Mouse (Mus musculus) v-Abl transformed pro-B cells (cell line): Measurements from ENCODE around the gene Anapc15-ps.

Experiments
- in situ Hi-C, 2 experiments: fragments of 400-800 bp; cut with MboI; formaldehyde crosslinking; loops; one replicate each; pipeline ENCODE4 v1.15.1; 2025; ENCODE audit not compliant: unreplicated experiment in 2 of 2

Anapc15-ps gene

DNA sequence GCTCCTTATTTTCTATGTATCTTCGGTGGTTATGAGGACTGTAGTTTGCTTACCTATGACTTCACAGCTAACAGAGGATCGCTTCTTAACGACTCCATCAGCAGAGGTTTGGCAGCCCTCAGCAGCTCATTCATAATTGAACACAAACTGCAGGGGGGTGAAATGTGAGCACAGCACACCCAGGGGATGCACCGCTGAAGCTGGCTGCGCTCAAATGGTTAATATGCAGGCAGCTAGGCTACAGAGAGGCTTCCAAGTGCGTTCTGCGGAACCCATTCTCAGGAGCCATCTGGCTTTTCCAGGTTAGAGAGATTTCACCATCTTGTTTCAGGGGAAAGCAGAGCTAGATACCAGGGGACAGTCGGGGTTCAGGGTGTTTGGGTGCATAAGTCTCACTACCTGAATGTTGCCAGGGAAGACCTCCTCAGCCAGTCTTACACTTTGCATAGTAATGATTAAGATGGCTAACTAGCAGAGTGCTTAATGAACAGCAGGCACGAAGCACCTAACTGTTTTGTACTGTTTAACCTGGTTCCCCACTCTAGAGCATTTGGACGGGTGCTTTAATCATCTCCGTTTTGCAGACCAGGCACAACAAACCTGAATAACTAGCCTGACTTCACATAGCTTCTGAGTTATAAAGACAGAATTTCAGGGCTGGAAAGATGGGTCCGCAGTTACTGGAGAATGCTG, 21.5 kb upstream of the Anapc15-ps start:
- in situ Hi-C loops = no loop called here

- in situ Hi-C loops = no loop called here
These were observed 18.1 kb upstream of the Anapc15-ps start for GRCm38 (mm10) chr10:95691347-95691746.

DNA sequence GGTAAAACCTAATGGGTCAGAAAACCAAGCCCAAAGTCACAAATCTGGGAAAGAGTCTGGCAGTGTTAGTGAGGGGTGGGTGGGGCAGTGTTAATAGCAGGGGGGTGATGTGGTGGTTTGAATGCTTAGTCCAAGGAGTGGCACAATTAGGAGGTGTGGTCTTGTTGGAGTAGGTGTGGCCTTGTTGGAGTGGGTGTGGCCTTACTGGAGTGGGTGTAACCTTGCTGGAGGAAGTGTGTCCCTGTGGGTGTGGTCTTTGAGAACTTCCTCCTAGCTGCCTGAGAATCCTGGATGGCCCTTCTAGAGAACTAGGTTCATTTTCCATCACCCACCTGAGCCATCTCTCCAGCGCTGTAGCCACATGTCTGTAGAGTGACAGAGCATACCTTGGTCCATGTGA, 16.6 kb upstream of the Anapc15-ps start:
- in situ Hi-C loops = no loop called here

DNA sequence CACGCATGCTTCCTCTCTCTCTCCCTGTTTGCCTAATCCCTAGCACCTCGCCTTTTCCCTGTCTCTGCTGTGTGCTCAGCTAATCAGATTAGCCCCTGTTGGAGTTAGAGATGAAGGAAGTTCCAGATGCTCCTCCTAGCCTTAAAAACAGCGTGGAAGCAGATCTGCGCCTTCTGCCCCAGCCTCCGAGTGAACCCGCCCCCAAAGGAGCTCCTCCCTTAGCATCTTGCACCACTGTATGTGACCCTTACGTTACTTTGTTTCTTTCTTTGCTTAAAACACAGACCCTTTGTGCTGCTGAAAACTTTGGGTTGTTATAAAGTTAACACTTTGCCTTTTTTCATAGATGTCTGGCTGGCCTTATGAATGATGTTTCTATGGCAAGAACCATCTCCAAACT, 15.8 kb upstream of the Anapc15-ps start:
- in situ Hi-C loops = no loop called here

DNA sequence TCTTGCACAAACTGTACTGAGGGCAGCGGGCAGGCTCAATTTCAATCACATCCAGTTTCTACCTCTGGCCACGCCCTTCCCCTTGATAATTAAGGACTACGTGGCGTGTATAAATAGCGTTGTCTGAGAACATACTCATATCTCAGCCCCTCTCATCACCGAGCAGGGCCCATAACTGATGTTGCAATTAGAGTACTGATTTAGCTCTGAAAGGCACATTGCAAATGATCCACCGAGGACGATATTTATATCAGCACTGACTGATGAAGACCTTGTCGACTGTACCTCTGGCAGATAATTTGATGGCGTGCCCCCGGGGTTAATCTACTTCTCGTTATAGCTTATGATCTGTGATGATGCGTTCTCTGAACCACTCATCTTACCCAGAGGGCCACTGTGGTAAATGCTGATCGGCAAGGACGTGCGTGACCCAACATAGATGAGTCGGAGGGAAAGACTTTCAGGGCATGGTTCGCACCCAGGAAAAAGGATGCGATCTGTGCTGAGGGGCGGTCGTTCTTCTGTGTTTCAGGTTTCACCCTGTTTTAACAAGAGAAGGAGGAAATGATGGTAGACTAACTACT, 14.4 kb upstream of the Anapc15-ps start:
- in situ Hi-C loops = no loop called here

DNA sequence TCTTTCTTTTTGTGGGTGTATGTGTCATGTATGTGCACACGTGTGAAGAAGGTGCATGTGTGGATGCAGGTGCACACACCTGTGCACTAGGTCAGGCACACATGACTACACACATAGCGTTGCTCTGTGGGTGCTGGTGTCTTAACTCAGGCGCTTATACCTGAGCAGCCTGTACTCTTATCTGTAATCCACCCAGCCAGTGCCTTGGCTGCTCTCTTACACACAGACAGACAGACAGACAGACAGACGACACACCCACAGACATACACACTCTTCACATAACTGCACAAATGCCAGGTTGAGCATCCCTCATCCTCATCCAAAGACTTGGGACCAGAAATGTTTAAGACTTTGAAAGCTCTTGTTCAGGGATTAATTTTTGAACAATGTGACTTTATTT, 12.8 kb upstream of the Anapc15-ps start:
- in situ Hi-C loops = no loop called here

- in situ Hi-C loops = no loop called here
These were observed 11.7 kb upstream of the Anapc15-ps start for GRCm38 (mm10) chr10:95684782-95685555.

DNA sequence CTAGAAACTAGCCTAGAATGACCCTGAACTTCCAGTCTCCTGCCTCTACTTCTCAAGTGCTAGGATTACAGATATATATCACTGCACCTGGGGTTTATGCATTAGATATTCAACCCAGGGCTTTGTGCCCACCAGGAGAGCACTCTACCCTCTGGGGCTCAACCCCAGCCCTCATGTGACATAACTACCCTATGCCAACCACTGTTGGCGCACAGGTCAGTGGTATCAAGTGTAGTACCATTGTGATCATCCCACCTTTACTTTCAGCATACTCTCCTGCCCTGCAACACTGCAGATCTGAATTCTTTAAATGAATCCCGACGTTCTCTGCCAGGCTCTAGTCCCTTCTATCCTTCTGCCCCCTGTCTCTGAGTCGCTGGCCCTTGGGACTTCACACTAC, 11.0 kb upstream of the Anapc15-ps start:
- in situ Hi-C loops = no loop called here

DNA sequence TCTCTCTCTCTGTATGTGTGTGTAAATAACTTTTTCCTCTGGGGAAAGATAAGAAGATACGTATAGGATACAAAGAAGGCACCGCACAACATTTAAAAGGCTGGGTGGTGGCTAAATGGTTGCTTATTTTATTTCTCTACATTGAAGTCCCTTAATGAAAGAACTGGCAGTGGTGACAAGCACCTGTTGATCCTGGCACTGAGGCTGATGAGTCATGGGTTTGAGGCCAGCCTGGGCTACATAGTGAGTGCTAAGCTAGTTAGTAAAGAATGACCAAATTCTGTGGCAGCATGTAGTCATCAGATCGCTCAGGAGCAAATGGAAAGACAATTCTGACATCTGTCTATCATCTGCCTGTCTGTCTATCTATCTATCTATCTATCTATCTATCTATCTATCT, 10.5 kb upstream of the Anapc15-ps start:
- in situ Hi-C loops = no loop called here

DNA sequence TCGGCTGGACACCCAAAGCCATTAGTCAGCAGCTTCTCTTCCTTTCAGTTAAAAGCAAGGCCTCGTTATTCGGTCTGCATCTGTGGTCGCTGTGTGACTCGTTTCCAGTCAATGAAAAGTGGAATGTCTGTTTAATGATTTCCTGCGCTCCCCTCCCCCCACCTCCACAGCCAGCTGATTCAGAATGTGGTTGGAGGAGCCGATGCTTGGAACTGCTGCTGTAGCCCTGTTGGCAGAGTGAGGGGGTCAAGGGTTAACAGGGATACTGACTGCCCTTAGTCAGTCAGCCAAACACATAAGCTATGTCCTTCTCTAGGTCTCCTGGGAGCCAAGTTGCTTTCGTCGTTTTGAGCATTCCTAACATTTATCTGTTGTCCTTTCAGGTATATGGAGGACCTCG, 9.7 kb upstream of the Anapc15-ps start:
- in situ Hi-C loops = no loop called here

DNA sequence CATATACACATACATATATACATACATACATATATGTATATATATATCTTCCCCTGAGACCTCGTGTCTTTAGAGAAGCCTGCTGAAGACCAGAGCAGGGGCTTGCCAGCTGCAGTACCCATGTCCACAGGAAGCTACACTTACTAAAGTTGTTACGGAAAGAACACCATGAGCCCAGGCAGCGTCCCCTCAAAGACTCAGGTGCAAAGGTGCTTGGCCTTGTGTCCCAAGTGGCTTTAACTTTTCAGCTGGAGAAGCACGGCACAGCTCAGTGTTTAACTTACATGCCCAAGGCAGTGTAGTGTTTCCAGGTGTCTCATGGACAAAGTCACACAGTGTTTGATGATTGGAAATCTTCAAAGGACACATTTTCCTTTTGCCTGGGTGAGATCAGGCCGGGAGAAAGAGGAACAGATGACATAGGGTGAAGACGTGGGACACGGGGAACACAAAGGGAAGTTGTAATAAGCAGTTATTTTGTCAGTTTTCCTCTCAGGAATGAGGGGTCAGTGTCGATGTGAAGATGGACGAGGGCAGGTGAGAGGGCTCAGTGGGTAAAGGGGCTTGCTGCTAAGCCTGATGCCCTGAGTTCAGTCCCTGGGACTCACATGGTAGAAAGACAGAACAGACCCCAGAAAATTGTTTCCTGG, 9.0 kb upstream of the Anapc15-ps start:
- in situ Hi-C loops = no loop called here

GRCm38 (mm10) chr10:95681481-95681880, 8.2 kb upstream of the Anapc15-ps start:
- in situ Hi-C loops = no loop called here

DNA sequence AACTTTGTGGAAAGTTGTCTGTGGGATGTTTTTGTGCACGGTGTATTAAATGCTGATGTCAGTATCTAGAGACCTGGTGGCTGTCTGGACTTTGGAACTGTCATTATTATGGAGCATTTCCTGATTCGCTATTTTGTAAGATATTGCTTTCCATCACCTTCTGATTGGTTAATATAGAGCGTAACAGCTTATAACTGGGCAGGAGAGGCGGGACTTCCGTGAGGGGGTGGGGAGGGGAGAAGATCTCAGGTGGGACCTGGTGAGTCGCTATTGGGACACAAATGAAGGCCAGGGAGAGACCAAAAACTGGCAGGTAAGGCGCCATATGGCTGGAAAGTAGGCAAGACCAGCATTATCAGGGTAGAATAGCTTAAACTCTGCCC, 7.8 kb upstream of the Anapc15-ps start:
- in situ Hi-C loops = no loop called here

DNA sequence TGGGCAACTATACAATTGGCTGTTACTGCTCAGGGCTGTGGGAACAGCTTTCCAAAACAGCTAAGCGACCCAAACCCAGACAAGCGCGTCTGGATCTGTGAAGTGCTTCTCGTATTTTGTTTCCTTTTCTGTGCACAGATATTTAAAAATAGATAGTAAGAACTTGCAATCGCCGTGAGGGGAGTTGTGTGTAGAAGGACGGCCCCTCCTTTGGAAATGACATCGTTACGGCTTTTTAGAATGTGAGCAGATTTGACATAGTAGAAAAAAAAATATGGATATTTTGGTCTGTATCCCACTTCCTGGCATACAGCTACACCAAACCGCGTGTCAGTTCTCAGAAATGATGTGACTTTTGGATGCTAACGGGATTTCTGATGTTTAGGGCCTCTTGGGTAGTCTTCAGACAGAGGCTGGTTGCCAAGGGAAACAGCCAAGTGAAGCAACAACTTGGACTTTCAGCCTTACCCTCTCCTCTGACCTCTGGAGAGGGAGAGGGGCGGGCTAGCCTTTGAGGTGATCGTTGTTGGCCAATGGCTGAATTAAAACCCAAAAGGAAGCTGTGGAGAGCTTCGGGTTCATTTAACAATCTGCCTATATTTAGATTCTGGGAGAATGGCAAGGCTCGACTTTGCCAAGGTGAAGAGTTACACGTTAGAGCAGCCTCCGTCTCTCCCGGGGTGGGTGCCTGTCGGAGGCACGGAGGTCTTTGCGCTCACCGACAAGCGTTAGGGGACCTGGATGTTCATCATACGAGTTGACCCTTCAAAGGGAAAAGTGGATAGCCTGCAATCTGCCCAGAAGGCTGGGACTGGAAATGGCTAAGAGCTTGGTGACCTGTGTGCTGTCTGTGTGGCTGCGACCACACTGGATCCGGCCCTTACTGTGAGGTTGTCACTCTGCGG, 7.2 kb upstream of the Anapc15-ps start:
- in situ Hi-C loops = no loop called here

DNA sequence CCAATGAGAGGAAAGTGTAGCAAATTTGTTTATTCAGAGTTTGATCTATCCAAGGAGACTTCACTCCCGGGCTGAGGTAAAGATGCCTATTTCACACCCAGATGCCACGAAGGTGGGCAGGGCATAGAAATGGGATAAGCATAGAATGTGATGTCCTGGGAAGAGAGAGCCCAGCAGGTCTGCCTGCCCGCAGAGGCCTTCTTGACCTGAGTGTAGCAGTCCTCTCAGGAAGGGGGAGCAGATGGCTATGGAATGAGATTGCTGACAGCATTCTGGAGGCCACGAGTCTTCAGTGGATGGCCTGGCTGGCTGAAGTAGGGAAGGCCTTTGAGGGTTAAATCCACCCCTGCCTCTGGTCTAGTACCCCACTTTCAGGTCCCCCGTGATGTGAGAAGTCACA, 5.9 kb upstream of the Anapc15-ps start:
- in situ Hi-C loops = no loop called here

DNA sequence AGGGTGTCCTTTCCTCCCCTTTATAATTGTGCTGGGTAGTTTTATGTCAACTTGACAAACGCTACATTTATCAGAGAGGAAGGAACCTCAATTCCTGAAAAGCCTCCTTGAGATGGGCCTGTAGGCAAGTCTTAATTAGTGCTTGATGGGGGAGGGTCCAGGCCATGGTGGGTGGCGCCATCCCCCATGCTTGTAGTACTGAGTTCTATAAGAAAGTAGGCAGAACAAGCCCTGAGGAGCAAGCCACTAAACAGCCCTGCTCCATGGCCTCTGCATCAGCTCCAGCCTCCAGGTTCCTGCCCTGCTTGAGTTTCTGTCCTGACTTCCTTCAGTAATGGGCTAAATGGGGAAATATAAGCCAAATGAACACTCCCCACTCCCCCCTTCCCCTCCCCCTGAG, 5.4 kb upstream of the Anapc15-ps start:
- in situ Hi-C loops = no loop called here

- in situ Hi-C loops = no loop called here
These were observed 5.0 kb upstream of the Anapc15-ps start for GRCm38 (mm10) chr10:95678241-95678640.

DNA sequence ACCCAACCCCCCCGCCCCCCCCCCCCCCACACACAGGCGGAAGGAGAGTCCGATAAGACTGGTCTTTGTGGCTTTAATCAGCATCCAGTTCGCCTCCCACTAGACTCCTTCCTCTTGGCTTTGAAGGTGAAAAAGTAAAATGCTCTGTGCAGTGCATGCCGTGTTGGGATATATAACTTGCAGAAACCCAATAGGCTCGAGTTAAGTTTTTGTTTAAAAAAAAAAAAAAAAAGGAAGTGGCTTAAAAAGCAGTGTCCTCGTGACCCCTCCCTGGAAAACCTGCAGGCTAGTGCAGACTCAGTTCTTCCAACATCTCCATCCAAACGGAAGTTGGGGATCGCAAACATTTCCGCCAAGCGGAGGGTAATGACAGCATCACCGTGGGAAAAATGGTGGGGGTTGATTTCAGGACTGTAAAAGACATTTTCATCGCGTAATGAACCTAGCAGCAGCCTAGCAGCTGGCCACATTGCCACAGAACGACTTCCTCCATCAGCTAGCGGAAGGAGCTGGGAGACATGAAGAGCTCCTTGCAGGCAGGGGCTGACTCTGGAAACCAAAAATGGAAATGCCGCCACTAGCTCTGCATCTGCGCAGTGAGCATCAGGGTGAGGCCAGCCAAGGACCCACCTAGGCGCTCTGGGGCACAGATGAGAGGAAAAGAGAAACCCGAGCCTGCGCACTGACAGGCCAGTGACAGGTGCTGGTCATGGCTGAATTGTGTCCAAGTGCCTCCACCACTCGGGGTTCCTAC, 4.3 kb upstream of the Anapc15-ps start:
- in situ Hi-C loops = no loop called here

- in situ Hi-C loops = no loop called here
These were observed 3.7 kb upstream of the Anapc15-ps start for GRCm38 (mm10) chr10:95676991-95677355.

DNA sequence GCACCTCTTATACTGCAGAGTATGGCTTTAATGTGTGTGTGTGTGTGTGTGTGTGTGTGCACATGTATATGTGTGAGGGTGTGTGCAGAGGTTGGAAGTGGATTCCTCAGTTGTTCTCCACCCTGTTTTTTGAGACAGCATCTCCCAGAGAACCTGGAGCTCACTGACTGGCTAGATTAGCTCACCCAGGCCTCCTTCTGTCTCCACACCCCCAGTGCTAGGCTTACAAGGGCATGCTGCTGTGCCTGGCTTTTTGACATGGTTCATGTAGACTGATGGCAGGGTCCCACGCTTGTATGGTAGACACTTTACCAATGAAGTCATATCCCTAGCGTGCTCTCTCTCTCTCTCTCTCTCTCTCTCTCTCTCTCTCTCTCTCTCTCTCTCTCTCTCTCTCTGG, 3.1 kb upstream of the Anapc15-ps start:
- in situ Hi-C loops = no loop called here
